Mouse (Mus musculus) heart, embryonic 12.5 days (tissue): ENCODE measurements at regions not wholly inside any gene's neighbourhood (a gene's known extent, or its start where the extent isn't known, plus 50 kb on each side); places are given as distances from the start of the nearest gene placed in this dataset.
A peak's percentile ranks its signal among the peaks of the same experiment; 100 is the strongest.

ENCODE experiments used
- ATAC-seq: fragments of 200-750 bp; cut with Nextera tagmentation; 2 replicates; pipeline ENCODE4 v1.8.0; 2017; ENCODE audit warnings: moderate TSS enrichment, moderate library complexity; ENCODE audit not compliant: insufficient number of reproducible peaks, low FRiP score
- H3K27ac ChIP-seq: fragments of 300-500 bp; sonication (generic); 2 replicates; pipeline ENCODE4 v1.5.1; 2016; ENCODE audit warnings: mild to moderate bottlenecking, moderate library complexity; ENCODE audit not compliant: poor library complexity, severe bottlenecking
- H3K27me3 ChIP-seq: fragments of 300-500 bp; sonication (generic); replicated peaks from 2 replicates; pipeline ENCODE4 v1.6.1; 2016; ENCODE audit warnings: mild to moderate bottlenecking, moderate library complexity
- H3K36me3 ChIP-seq: fragments of 300-500 bp; sonication (generic); 2 replicates; pipeline ENCODE4 v1.6.1; 2016; ENCODE audit warnings: mild to moderate bottlenecking, moderate library complexity
- H3K4me1 ChIP-seq: fragments of 300-500 bp; sonication (generic); replicated peaks from 2 replicates; pipeline ENCODE4 v1.6.1; 2016; ENCODE audit warnings: mild to moderate bottlenecking
- H3K4me2 ChIP-seq: fragments of 300-500 bp; sonication (generic); 2 replicates; pipeline ENCODE4 v1.6.1; 2016; ENCODE audit warnings: mild to moderate bottlenecking, moderate library complexity
- H3K4me3 ChIP-seq: fragments of 300-500 bp; sonication (generic); 2 replicates; pipeline ENCODE4 v1.5.1; 2016; ENCODE audit warnings: mild to moderate bottlenecking
- H3K9ac ChIP-seq: fragments of 300-500 bp; sonication (generic); 2 replicates; pipeline ENCODE4 v1.6.1; 2016; ENCODE audit warnings: mild to moderate bottlenecking, moderate library complexity
- H3K9me3 ChIP-seq: fragments of 300-500 bp; sonication (generic); replicated peaks from 2 replicates; pipeline ENCODE4 v1.6.1; 2016; ENCODE audit warnings: mild to moderate bottlenecking, moderate library complexity
- WGBS: fragments of 180-500 bp; shearing (Covaris S2); methylation state at CpG from one replicate; pipeline ENCODE4 v1.1.7; 2016; 5-methylcytosine and 5-hydroxymethylcytosine counted together

DNA sequence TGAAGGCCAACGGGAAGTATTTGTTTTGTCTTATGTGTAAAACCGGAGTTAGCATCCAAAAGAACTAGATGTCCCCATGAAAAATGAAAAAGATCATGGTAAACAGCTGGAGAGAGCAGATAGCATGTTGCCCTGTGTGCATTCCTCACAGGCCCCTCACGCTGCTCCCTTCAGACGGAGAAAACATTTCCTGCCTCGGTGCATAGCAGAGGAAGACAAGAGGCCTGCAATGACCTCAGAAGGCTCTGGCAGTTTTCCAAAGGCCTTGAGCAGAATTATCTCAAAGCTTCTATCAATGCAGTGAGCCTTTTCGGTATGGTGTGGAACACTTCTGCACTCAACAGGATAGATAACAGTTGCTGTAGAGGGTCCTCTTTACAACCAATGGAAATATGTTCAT, 101.3 kb upstream of the Ccn2 start:
- H3K9ac ChIP-seq = no peak overlapping the region
- ATAC-seq = peak; percentile 79
- H3K36me3 ChIP-seq = no peaks in the 10 kb centered on the region
- H3K9me3 ChIP-seq = no peaks in the 10 kb centered on the region
- peak overlapping the region; percentile 94 for H3K27ac ChIP-seq
- peaks cover 16% of the 10 kb centered on the region for H3K4me1 ChIP-seq
- no peaks in the 10 kb centered on the region; the same call in 1 of the 2 replicates for H3K27me3 ChIP-seq
- 22% methylated on average over 6 of the region's 6 CpGs for WGBS
- H3K4me3 ChIP-seq = no peak overlapping the region
- H3K4me2 ChIP-seq = peak overlapping the region; percentile 18; the same call in 1 of the 2 replicates

DNA sequence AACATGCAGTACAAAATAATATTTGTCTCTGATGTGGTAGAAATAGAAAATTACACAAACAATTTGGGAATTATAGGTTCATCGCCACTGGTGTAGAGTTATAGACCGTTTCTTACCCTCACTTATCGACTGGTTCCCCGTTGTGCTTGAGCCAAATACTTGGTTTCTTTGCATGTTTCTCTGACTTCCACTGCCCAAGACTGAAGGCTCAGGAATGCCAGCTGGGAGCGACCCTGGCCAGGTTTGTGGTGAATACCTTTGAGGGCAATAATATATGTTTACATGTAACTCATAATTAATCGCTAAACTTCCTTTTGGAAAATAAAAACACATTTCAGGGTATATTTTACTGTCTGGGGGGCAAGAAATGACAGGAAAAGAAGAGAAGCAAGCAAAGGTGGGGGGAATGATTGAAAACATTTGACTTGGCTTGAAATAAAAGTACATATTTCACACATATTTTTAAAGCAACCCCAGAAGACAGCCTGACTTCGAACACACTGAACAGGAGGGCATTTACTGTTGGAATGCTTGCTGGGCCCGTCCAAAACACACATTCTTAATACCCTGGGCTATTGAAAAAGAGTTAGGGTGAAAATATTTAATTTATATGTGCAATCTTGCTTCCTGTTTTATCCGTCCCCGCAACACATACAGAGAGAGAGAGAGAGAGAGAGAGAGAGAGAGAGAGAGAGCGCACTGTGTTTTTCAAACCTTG, 75.3 kb upstream of the Ccn2 start:
- Histone ChIP-seq H3K4me1 (no peaks in the 10 kb centered on the region), H3K36me3 (no peaks in the 10 kb centered on the region), H3K4me2 (no peak overlapping the region), H3K9ac (no peak overlapping the region), H3K27ac (no peak overlapping the region), H3K27me3 (no peaks in the 10 kb centered on the region), H3K9me3 (peaks cover 6% of the 10 kb centered on the region; the same call in 1 of the 2 replicates), H3K4me3 (no peak overlapping the region)
- 84% methylated on average over 11 of the region's 11 CpGs for WGBS
- no peak for ATAC-seq

- H3K27ac ChIP-seq = no peak overlapping the region
- H3K9ac ChIP-seq = no peak overlapping the region
- H3K27me3 ChIP-seq = no peaks in the 10 kb centered on the region
- H3K4me2 ChIP-seq = no peak overlapping the region
- no peaks in the 10 kb centered on the region for H3K36me3 ChIP-seq
- H3K4me3 ChIP-seq = no peak overlapping the region
- no peak for ATAC-seq
- peaks cover 6% of the 10 kb centered on the region; the same call in 1 of the 2 replicates for H3K9me3 ChIP-seq
- 73% methylated on average over 3 of the region's 3 CpGs for WGBS
- H3K4me1 ChIP-seq = no peaks in the 10 kb centered on the region
Observed at GRCm38 (mm10) chr10:24520515-24520914, 74.7 kb upstream of the Ccn2 start.

GRCm38 (mm10) chr10:24532776-24533175, 62.5 kb upstream of the Ccn2 start:
- H3K4me2 ChIP-seq = no peak overlapping the region

DNA sequence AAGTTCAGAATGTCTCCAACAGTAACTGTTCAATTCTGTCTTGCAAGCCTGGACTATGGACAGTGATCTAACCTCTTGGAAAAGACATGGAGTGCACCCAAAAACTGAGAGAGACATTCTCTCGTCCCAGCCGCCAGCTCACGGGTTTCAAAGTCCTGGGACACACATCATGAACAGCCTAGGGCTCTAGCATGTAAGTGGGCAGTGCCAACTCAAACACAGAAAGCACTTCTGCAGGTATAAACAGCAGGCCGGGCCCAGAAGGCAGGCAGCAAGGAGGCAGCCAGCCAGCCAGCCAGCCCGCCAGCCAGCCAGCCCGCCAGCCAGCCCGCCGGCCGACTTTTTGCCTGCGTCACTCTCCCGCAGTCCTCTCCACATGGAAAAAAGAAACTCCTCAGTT, 60.3 kb upstream of the Ccn2 start:
- no peaks in the 10 kb centered on the region for H3K9me3 ChIP-seq

More at GRCm38 (mm10) chr10:24532776-24533175, 62.5 kb upstream of the Ccn2 start:
- ATAC-seq = no peak
- H3K27ac ChIP-seq = no peak overlapping the region
- H3K9me3 ChIP-seq = no peaks in the 10 kb centered on the region
- WGBS = 71% methylated on average over 2 of the region's 2 CpGs
- H3K4me3 ChIP-seq = no peak overlapping the region
- H3K9ac ChIP-seq = no peak overlapping the region
- no peaks in the 10 kb centered on the region for H3K36me3 ChIP-seq
- no peaks in the 10 kb centered on the region for H3K27me3 ChIP-seq
- peaks cover 5% of the 10 kb centered on the region; the same call in 1 of the 2 replicates for H3K4me1 ChIP-seq

GRCm38 (mm10) chr10:24535461-24535860, 59.8 kb upstream of the Ccn2 start:
- Histone ChIP-seq H3K27ac (no peak overlapping the region), H3K36me3 (no peaks in the 10 kb centered on the region), H3K9ac (no peak overlapping the region), H3K27me3 (no peaks in the 10 kb centered on the region), H3K9me3 (no peaks in the 10 kb centered on the region), H3K4me3 (no peak overlapping the region), H3K4me1 (peaks cover 5% of the 10 kb centered on the region; the same call in 1 of the 2 replicates), H3K4me2 (no peak overlapping the region)
- ATAC-seq = no peak
- WGBS = 83% methylated on average over 6 of the region's 6 CpGs

More for the DNA sequence above, 60.3 kb upstream of the Ccn2 start:
- Histone ChIP-seq H3K4me1 (peaks cover 5% of the 10 kb centered on the region; the same call in 1 of the 2 replicates), H3K9ac (no peak overlapping the region), H3K4me2 (no peak overlapping the region), H3K27me3 (no peaks in the 10 kb centered on the region), H3K4me3 (no peak overlapping the region), H3K27ac (no peak overlapping the region), H3K36me3 (no peaks in the 10 kb centered on the region)
- ATAC-seq = no peak
- 87% methylated on average over 11 of the region's 11 CpGs for WGBS

DNA sequence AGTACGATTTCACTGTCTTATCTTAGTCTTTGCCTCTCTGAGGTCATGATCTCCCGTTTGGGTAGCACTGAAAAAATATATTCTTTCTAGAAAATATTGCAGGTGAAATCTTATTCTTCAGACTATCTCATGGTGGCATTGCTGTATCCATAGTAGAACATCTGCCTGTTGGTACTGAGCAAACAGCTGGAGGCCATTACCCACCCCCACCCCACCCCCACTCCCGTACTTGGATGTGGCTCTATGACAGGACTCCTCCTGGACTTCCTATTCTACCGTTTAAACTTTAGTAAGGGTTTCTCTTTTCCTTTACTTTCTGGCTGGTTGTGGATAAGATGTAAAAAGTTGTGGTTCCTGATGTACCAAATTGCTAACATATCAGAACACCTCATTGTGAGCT, 53.3 kb upstream of the Ccn2 start:
- no peaks in the 10 kb centered on the region for H3K36me3 ChIP-seq
- WGBS = 66% methylated on average over 4 of the region's 4 CpGs
- no peak overlapping the region for H3K27ac ChIP-seq
- no peaks in the 10 kb centered on the region for H3K27me3 ChIP-seq
- no peak overlapping the region for H3K4me2 ChIP-seq
- H3K9me3 ChIP-seq = no peaks in the 10 kb centered on the region
- no peak for ATAC-seq
- H3K9ac ChIP-seq = no peak overlapping the region
- H3K4me1 ChIP-seq = no peaks in the 10 kb centered on the region
- H3K4me3 ChIP-seq = no peak overlapping the region
